Mouse (Mus musculus) kidney, embryonic 16.5 days (tissue): ENCODE results near the gene Prdm10. TPM values are rescaled to one million over a fixed set of nuclear protein-coding genes. Genes with fewer than 3 reads are reported as not detected.
A peak's percentile ranks its signal among the peaks of the same experiment; 100 is the strongest.

Experiments used
- ATAC-seq: fragments of 200-750 bp; cut with Nextera tagmentation; 2 replicates; pipeline ENCODE4 v1.8.0; 2017; ENCODE audit warnings: moderate TSS enrichment; ENCODE audit not compliant: low FRiP score, low TSS enrichment
- H3K27ac ChIP-seq: fragments of 300-500 bp; sonication (generic); 2 replicates; pipeline ENCODE4 v1.5.1; 2014; ENCODE audit warnings: low read length
- H3K27me3 ChIP-seq: fragments of 300-500 bp; sonication (generic); 2 replicates; pipeline ENCODE4 v1.6.1; 2014; ENCODE audit warnings: low read length, control low read depth, mixed read lengths; ENCODE audit not compliant: insufficient read depth
- H3K36me3 ChIP-seq: fragments of 300-500 bp; sonication (generic); 2 replicates; pipeline ENCODE4 v1.6.1; 2014; ENCODE audit warnings: low read length, control low read depth, mixed read lengths; ENCODE audit not compliant: insufficient read depth
- H3K4me1 ChIP-seq: fragments of 300-500 bp; sonication (generic); 2 replicates; pipeline ENCODE4 v1.6.1; 2014; ENCODE audit warnings: low read length, control low read depth, mixed read lengths; ENCODE audit not compliant: insufficient read depth
- H3K4me2 ChIP-seq: fragments of 300-500 bp; sonication (generic); replicated peaks from 2 replicates; pipeline ENCODE4 v1.6.1; 2014; ENCODE audit warnings: low read depth, low read length
- H3K4me3 ChIP-seq: fragments of 300-500 bp; sonication (generic); 2 replicates; pipeline ENCODE4 v1.5.1; 2014; ENCODE audit warnings: mild to moderate bottlenecking, low read length
- H3K9ac ChIP-seq: fragments of 300-500 bp; sonication (generic); replicated peaks from 2 replicates; pipeline ENCODE4 v1.6.1; 2014; ENCODE audit warnings: low read length
- H3K9me3 ChIP-seq: fragments of 300-500 bp; sonication (generic); 2 replicates; pipeline ENCODE4 v1.6.1; 2016; ENCODE audit warnings: low read length, control low read depth
- WGBS: fragments of 180-500 bp; shearing (Covaris S2); extraction: QIAGEN DNeasy Blood & Tissue Kit; methylation state at CpG from one replicate; pipeline ENCODE4 v1.1.7; 2014; 5-methylcytosine and 5-hydroxymethylcytosine counted together
- polyA plus RNA-seq: library from polyadenylated mRNA; unstranded; fragments of >200 nt; fragmentation: Nextera tagmentation; extraction: Ambion mirVana; gene quantifications from 2 replicates; pipeline ENCODE4 v1.2.1, GENCODE M21; 2015

Prdm10 gene
- polyA plus RNA-seq, 1 experiment from 2014 or later = 5.4 TPM

GRCm38 (mm10) chr9:31313876-31314275 is 33.5 kb downstream of the Prdm10 start:
- no peak for ATAC-seq
- WGBS = 90% methylated on average over 1 of the region's 1 CpGs
- Histone ChIP-seq H3K27me3 (no peaks in the 10 kb centered on the region), H3K4me1 (0 out of 2 replicates have a peak, but pooled peaks cover 7% of the 10 kb centered on the region), H3K4me2 (no peak overlapping the region), H3K4me3 (no peak overlapping the region), H3K9ac (no peak overlapping the region), H3K36me3 (no peaks in the 10 kb centered on the region), H3K9me3 (no peaks in the 10 kb centered on the region), H3K27ac (no peak overlapping the region)

DNA sequence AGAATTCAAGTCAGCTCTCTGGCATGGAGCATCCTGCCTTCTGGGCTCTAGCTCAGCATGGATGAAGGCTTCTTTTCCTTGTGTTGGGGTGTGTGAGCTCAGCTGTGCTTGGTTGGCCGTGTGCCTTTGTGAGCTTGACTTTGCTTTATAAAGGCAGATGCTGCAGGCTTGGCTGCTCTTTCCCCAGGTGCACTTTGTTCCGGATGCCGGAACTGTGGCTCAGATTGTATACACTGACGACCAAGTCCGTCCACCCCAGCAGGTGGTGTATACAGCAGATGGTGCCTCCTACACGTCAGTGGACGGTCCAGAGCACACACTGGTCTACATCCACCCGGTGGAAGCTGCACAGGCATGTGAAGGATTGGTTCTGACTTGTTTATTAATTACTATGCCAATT is 35.6 kb downstream of the Prdm10 start:
- Histone ChIP-seq H3K4me3 (no peak overlapping the region), H3K4me1 (peaks cover 10% of the 10 kb centered on the region; the same call in 1 of the 2 replicates), H3K9ac (no peak overlapping the region), H3K4me2 (no peak overlapping the region), H3K36me3 (peaks cover 4% of the 10 kb centered on the region; the same call in 1 of the 2 replicates), H3K27me3 (no peaks in the 10 kb centered on the region), H3K27ac (peak overlapping the region; percentile 60), H3K9me3 (no peaks in the 10 kb centered on the region)
- WGBS = 23% methylated on average over 8 of the region's 8 CpGs
- ATAC-seq = peak; percentile 95

DNA sequence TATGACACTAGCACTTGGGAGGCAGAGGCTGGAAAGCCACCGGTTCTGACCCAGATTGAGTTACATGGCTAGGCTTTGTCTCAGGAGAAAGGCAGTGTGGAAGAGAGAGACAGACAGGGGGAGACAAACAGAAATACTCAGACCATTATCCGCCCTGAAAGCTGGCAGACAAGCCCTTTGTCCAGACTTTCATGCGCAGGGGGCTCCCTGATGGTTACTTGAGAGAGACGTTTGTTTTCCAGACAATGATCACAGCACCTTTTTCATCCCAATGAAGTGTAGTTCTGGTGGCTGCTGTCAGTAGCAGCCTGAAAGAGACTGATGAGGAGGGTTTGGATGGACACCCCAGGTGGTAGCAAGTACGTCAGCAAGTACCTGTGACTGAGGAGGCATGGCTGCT is 38.6 kb downstream of the Prdm10 start:
- no peaks in the 10 kb centered on the region for H3K9me3 ChIP-seq
- no peak overlapping the region for H3K27ac ChIP-seq
- H3K27me3 ChIP-seq = no peaks in the 10 kb centered on the region
- no peak for ATAC-seq
- H3K4me2 ChIP-seq = no peak overlapping the region
- peaks cover 10% of the 10 kb centered on the region; the same call in 1 of the 2 replicates for H3K4me1 ChIP-seq
- WGBS = 65% methylated on average over 5 of the region's 5 CpGs
- no peak overlapping the region for H3K9ac ChIP-seq
- H3K36me3 ChIP-seq = peaks cover 4% of the 10 kb centered on the region; the same call in 1 of the 2 replicates
- no peak overlapping the region for H3K4me3 ChIP-seq

DNA sequence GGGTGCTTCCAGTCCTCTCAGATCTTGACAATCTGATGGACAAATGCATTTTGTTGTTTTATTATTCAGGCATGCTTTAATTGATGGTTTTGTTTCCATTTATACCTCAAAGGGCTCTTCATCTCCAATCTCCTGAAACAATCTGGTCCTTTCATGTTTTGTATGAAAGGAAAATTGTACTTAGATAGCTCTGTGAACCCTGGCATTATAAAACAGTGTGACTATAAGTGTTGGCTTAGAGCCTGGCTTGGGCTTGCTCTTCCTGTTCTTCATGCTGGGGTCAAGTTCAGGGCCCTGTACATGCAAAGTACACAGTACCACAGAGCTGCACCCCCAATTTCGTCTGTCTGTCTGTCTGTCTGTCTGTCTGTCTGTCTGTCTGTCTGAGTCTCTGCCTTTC is 40.4 kb downstream of the Prdm10 start:
- no peaks in the 10 kb centered on the region for H3K9me3 ChIP-seq
- H3K4me3 ChIP-seq = no peak overlapping the region
- H3K4me1 ChIP-seq = peaks cover 7% of the 10 kb centered on the region; the same call in 1 of the 2 replicates
- ATAC-seq = no peak
- no peaks in the 10 kb centered on the region for H3K27me3 ChIP-seq
- no peak overlapping the region for H3K27ac ChIP-seq
- WGBS = 50% methylated on average over 1 of the region's 1 CpGs
- peaks cover 4% of the 10 kb centered on the region; the same call in 1 of the 2 replicates for H3K36me3 ChIP-seq
- no peak overlapping the region for H3K9ac ChIP-seq
- H3K4me2 ChIP-seq = no peak overlapping the region

- H3K9ac ChIP-seq = no peak overlapping the region
- peaks cover 3% of the 10 kb centered on the region; the same call in 1 of the 2 replicates for H3K4me1 ChIP-seq
- no peak overlapping the region for H3K4me3 ChIP-seq
- H3K27ac ChIP-seq = no peak overlapping the region
- H3K27me3 ChIP-seq = no peaks in the 10 kb centered on the region
- H3K36me3 ChIP-seq = peaks cover 7% of the 10 kb centered on the region; the same call in 1 of the 2 replicates
- 67% methylated on average over 4 of the region's 4 CpGs for WGBS
- ATAC-seq = no peak
- H3K9me3 ChIP-seq = no peaks in the 10 kb centered on the region
- no peak overlapping the region for H3K4me2 ChIP-seq
Observed at GRCm38 (mm10) chr9:31321526-31321925, 41.2 kb downstream of the Prdm10 start.

DNA sequence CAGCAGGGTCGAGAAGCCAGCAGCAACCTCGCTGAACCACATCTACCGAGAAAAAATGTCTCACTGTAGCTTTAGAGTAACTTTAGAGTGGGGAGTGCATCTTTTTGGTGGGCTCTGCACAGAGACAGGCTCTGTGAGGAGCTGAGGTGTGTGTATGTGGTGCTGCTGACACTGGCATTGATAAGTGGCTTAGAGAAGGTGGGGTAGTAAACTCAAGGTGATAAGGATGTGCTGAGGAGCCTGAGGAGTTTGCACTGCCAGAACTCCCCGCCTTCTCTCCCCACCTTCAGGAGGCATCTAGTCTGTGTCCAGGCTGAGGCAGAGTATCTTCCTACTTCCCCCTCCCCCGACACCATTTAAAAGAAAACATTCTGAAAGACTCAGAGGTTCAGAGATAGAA is 41.8 kb downstream of the Prdm10 start:
- 74% methylated on average over 5 of the region's 5 CpGs for WGBS
- Histone ChIP-seq H3K4me3 (no peak overlapping the region), H3K27ac (no peak overlapping the region), H3K9ac (no peak overlapping the region), H3K4me1 (peaks cover 3% of the 10 kb centered on the region; the same call in 1 of the 2 replicates), H3K36me3 (peaks cover 7% of the 10 kb centered on the region; the same call in 1 of the 2 replicates), H3K4me2 (no peak overlapping the region), H3K27me3 (no peaks in the 10 kb centered on the region), H3K9me3 (no peaks in the 10 kb centered on the region)
- ATAC-seq = no peak

DNA sequence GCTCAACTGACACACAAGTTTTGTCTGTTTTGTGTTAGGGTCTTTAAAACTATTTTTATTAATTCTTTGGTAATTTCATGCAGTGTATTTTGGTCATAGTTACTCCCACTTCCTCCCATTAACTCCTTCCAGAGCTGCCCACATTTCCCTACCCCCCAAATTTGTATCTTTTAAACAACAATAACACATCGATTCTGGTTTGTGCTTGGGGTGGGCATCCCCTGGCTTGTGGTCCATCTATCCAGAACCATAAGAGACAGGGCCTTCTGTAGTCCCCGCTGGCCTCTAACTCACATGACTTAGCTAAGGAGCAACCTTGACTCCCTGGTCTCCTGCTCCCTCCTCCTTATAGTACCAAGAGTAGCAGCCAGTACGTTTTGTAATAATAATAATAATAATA is 50.5 kb downstream of the Prdm10 start:
- Histone ChIP-seq H3K9me3 (no peaks in the 10 kb centered on the region), H3K4me1 (no peaks in the 10 kb centered on the region), H3K36me3 (peaks cover 10% of the 10 kb centered on the region; the same call in 1 of the 2 replicates), H3K4me3 (no peak overlapping the region), H3K27me3 (no peaks in the 10 kb centered on the region), H3K4me2 (no peak overlapping the region), H3K9ac (no peak overlapping the region), H3K27ac (no peak overlapping the region)
- WGBS = 81% methylated on average over 3 of the region's 3 CpGs
- no peak for ATAC-seq

DNA sequence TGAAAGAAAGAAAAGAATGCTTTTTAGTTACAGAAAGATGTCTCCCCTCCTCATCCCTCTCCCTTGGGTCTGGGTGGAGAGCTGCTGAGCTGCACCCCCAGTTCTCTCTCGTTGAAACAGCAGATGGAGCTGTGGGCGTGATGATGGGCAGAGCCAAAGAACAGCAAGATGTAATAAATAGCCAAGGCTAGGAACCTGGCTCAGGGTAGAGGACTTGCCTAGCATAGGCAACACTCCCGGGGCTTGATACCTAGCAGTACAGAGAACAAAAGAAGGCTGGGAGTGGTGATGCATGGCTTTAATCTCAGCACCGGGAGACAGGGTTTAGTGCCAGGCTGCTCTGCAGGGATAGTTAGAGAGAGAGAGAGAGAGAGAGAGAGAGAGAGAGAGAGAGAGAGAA is 50.9 kb downstream of the Prdm10 start:
- no peaks in the 10 kb centered on the region for H3K4me1 ChIP-seq
- no peak overlapping the region for H3K4me3 ChIP-seq
- no peak overlapping the region for H3K9ac ChIP-seq
- H3K4me2 ChIP-seq = no peak overlapping the region
- 0 out of 2 replicates have a peak, but pooled peaks cover 7% of the 10 kb centered on the region for H3K36me3 ChIP-seq
- no peak overlapping the region for H3K27ac ChIP-seq
- H3K9me3 ChIP-seq = no peaks in the 10 kb centered on the region
- 68% methylated on average over 4 of the region's 4 CpGs for WGBS
- H3K27me3 ChIP-seq = no peaks in the 10 kb centered on the region
- ATAC-seq = no peak

GRCm38 (mm10) chr9:31331906-31332305 is 51.6 kb downstream of the Prdm10 start:
- no peaks in the 10 kb centered on the region for H3K27me3 ChIP-seq
- H3K4me3 ChIP-seq = no peak overlapping the region
- H3K36me3 ChIP-seq = 0 out of 2 replicates have a peak, but pooled peaks cover 7% of the 10 kb centered on the region
- no peak overlapping the region for H3K9ac ChIP-seq
- ATAC-seq = no peak
- H3K4me1 ChIP-seq = no peaks in the 10 kb centered on the region
- no peak overlapping the region for H3K27ac ChIP-seq
- WGBS = 50% methylated on average over 3 of the region's 3 CpGs
- H3K4me2 ChIP-seq = no peak overlapping the region
- H3K9me3 ChIP-seq = no peaks in the 10 kb centered on the region

- Histone ChIP-seq H3K27me3 (no peaks in the 10 kb centered on the region), H3K27ac (no peak overlapping the region), H3K4me3 (no peak overlapping the region), H3K4me2 (no peak overlapping the region), H3K4me1 (no peaks in the 10 kb centered on the region), H3K36me3 (0 out of 2 replicates have a peak, but pooled peaks cover 9% of the 10 kb centered on the region), H3K9me3 (no peaks in the 10 kb centered on the region), H3K9ac (no peak overlapping the region)
- ATAC-seq = no peak
Observed at GRCm38 (mm10) chr9:31332826-31333225, 52.5 kb downstream of the Prdm10 start.
